Mouse (Mus musculus): ENCODE measurements around the gene Tctn1.

GRCm38 (mm10) chr5:122311692-122312091 lies 47.4 kb upstream of the Tctn1 start:
- no peak for TF ChIP-seq POLR2A (IDR thresholded peaks at IDR 0.05; ENCODE audit: extremely low read depth, insufficient read depth, low read length)
- TF ChIP-seq CTCF (IDR thresholded peaks at IDR 0.05; ENCODE audit: extremely low read depth, insufficient read depth, low read length), result no peak
